Mouse (Mus musculus) kidney, postnatal 0 days (tissue): ENCODE data around the gene BC049352. TPM values are rescaled to one million over a fixed set of nuclear protein-coding genes. Genes with fewer than 3 reads are reported as not detected.

Experiments used
- ATAC-seq: fragments of 200-750 bp; cut with Nextera tagmentation; replicated peaks from 2 replicates; pipeline ENCODE4 v1.8.0; 2017; ENCODE audit warnings: low read depth, moderate number of reproducible peaks, moderate TSS enrichment, moderate library complexity; ENCODE audit not compliant: low FRiP score
- DNase-seq: peaks from one replicate; pipeline ENCODE4 v3.0.0-alpha.2; 2016; ENCODE audit warnings: low spot score
- H3K27ac ChIP-seq: fragments of 300-500 bp; sonication (generic); 2 replicates; pipeline ENCODE4 v1.5.1; 2014; ENCODE audit warnings: mild to moderate bottlenecking
- H3K27me3 ChIP-seq: fragments of 300-500 bp; sonication (generic); 2 replicates; pipeline ENCODE4 v1.6.1; 2014; ENCODE audit warnings: low read length, mixed read lengths; ENCODE audit not compliant: insufficient read depth
- H3K36me3 ChIP-seq: fragments of 300-500 bp; sonication (generic); 2 replicates; pipeline ENCODE4 v1.6.1; 2014; ENCODE audit warnings: low read length, mixed read lengths; ENCODE audit not compliant: insufficient read depth
- H3K4me1 ChIP-seq: fragments of 300-500 bp; sonication (generic); replicated peaks from 2 replicates; pipeline ENCODE4 v1.6.1; 2014; ENCODE audit warnings: antibody characterized with exemption, low read length, mixed read lengths; ENCODE audit not compliant: insufficient read depth
- H3K4me2 ChIP-seq: fragments of 300-500 bp; sonication (generic); 2 replicates; pipeline ENCODE4 v1.6.1; 2014; ENCODE audit warnings: mild to moderate bottlenecking, low read length, moderate library complexity, mixed read lengths
- H3K4me3 ChIP-seq: fragments of 300-500 bp; sonication (generic); replicated peaks from 2 replicates; pipeline ENCODE4 v1.5.1; 2014; ENCODE audit warnings: low read depth, low read length
- H3K9ac ChIP-seq: fragments of 300-500 bp; sonication (generic); 2 replicates; pipeline ENCODE4 v1.6.1; 2014; ENCODE audit warnings: low read depth, low read length
- H3K9me3 ChIP-seq: fragments of 300-500 bp; sonication (generic); replicated peaks from 2 replicates; pipeline ENCODE4 v1.6.1; 2016; ENCODE audit warnings: low read length, inconsistent platforms, mixed read lengths
- CTCF ChIP-seq: IDR thresholded peaks from 2 replicates; pipeline ENCODE4 v1.5.1; 2016; ENCODE audit warnings: antibody characterized with exemption, low read depth, mild to moderate bottlenecking, moderate library complexity
- WGBS: fragments of 180-500 bp; shearing (Covaris S2); extraction: QIAGEN DNeasy Blood & Tissue Kit; methylation state at CpG from one replicate; pipeline ENCODE4 v1.1.7; 2014; 5-methylcytosine and 5-hydroxymethylcytosine counted together
- polyA plus RNA-seq: library from polyadenylated mRNA; unstranded; fragments of >200 nt; fragmentation: Nextera tagmentation; extraction: Ambion mirVana; gene quantifications from 2 replicates; pipeline ENCODE4 v1.2.1, GENCODE M21; 2015

The BC049352 gene
- 0.08 TPM in 1 of 2 replicates, not detected in the other for polyA plus RNA-seq

- no peak for TF ChIP-seq CTCF
- Histone ChIP-seq H3K9ac (no peak within 1 kb of the TSS), H3K4me3 (no peak within 1 kb of the TSS), H3K36me3 (no peaks in the 10 kb centered on the region), H3K4me2 (no peak within 1 kb of the TSS), H3K27ac (no peak within 1 kb of the TSS), H3K4me1 (no peaks in the 10 kb centered on the region), H3K9me3 (no peaks in the 10 kb centered on the region), H3K27me3 (no peaks in the 10 kb centered on the region)
- ATAC-seq = no peak
- WGBS = 5% methylated on average over 2 of the region's 2 CpGs
- no peak for DNase-seq
Observed at GRCm38 (mm10) chr9:45181770-45182169, at the start of gene BC049352. BC049352 (plus strand) TSS chr9:45182007.

- Histone ChIP-seq H3K27me3 (peaks cover 18% of the 10 kb centered on the region), H3K9me3 (no peaks in the 10 kb centered on the region), H3K9ac (no peak overlapping the region), H3K4me2 (no peak overlapping the region), H3K36me3 (no peaks in the 10 kb centered on the region), H3K4me1 (peaks cover 2% of the 10 kb centered on the region; the same call in 1 of the 2 replicates), H3K27ac (no peak overlapping the region), H3K4me3 (no peak overlapping the region)
- TF ChIP-seq CTCF = peak; percentile 79
- 26% methylated on average over 5 of the region's 5 CpGs for WGBS
- DNase-seq = peak; percentile 75
- ATAC-seq = no peak; the same call in 1 of the 2 replicates
Observed at GRCm38 (mm10) chr9:45133484-45134310, 48.1 kb upstream of the BC049352 start.

- H3K27ac ChIP-seq = no peak overlapping the region
- ATAC-seq (no peak), DNase-seq (no peak)
- no peak for TF ChIP-seq CTCF
- peaks cover 7% of the 10 kb centered on the region; the same call in 1 of the 2 replicates for H3K4me1 ChIP-seq
- no peaks in the 10 kb centered on the region for H3K36me3 ChIP-seq
- no peak overlapping the region for H3K4me3 ChIP-seq
- H3K9me3 ChIP-seq = no peaks in the 10 kb centered on the region
- H3K9ac ChIP-seq = no peak overlapping the region
- H3K4me2 ChIP-seq = no peak overlapping the region
- H3K27me3 ChIP-seq = peaks cover 39% of the 10 kb centered on the region
- WGBS = 15% methylated on average over 7 of the region's 7 CpGs
Observed at GRCm38 (mm10) chr9:45136442-45137169, 45.2 kb upstream of the BC049352 start.

- DNase-seq (peak; percentile 63), ATAC-seq (0 out of 2 replicates have a peak, but pooled peaks have one; percentile 18)
- Histone ChIP-seq H3K4me3 (peak within 1 kb of the TSS; percentile 35), H3K27me3 (peaks cover 39% of the 10 kb centered on the region), H3K9ac (peak within 1 kb of the TSS; percentile 20; the same call in 1 of the 2 replicates), H3K4me1 (peaks cover 7% of the 10 kb centered on the region; the same call in 1 of the 2 replicates), H3K9me3 (no peaks in the 10 kb centered on the region), H3K36me3 (no peaks in the 10 kb centered on the region), H3K27ac (no peak within 1 kb of the TSS), H3K4me2 (peak within 1 kb of the TSS; percentile 83)
- under 1% methylated on average over 74 of the region's 76 CpGs for WGBS
- no peak for TF ChIP-seq CTCF
Observed at GRCm38 (mm10) chr9:45138191-45139032, 43.4 kb upstream of the BC049352 start, which contains the start of gene Scn4b. Scn4b (plus strand) TSS chr9:45138395.

- no peak for DNase-seq
- Histone ChIP-seq H3K27me3 (peaks cover 39% of the 10 kb centered on the region), H3K9ac (peak overlapping the region; percentile 20; the same call in 1 of the 2 replicates)
Observed at GRCm38 (mm10) chr9:45139082-45139481, 42.7 kb upstream of the BC049352 start.

More at GRCm38 (mm10) chr9:45139082-45139481, 42.7 kb upstream of the BC049352 start:
- Histone ChIP-seq H3K4me1 (peaks cover 7% of the 10 kb centered on the region; the same call in 1 of the 2 replicates), H3K27ac (no peak overlapping the region), H3K4me2 (peak overlapping the region; percentile 83), H3K4me3 (peak overlapping the region; percentile 35), H3K9me3 (no peaks in the 10 kb centered on the region), H3K36me3 (no peaks in the 10 kb centered on the region)
- ATAC-seq = no peak
- TF ChIP-seq CTCF = no peak
- 8% methylated on average over 7 of the region's 7 CpGs for WGBS
